Mouse (Mus musculus): ENCODE results near the gene Tchh.

GRCm38 (mm10) chr3:93445165-93445705 lies 3.1 kb downstream of the Tchh start:
- TF ChIP-seq POLR2A (IDR thresholded peaks at IDR 0.05; ENCODE audit: low read depth, low read length) (no peak), CTCF (IDR thresholded peaks at IDR 0.05; ENCODE audit: extremely low read depth, insufficient read depth, insufficient read length, insufficient replicate concordance) (no peak)
